Mouse (Mus musculus): ENCODE data around the gene Usp25.

The Usp25 gene

GRCm38 (mm10) chr16:77013427-77014320 is at the start of gene Usp25:
Usp25 (plus strand) TSS chr16:77013706.
- peak; percentile 95 for DNase-seq (ENCODE audit: extremely low spot score, low spot score)

DNA sequence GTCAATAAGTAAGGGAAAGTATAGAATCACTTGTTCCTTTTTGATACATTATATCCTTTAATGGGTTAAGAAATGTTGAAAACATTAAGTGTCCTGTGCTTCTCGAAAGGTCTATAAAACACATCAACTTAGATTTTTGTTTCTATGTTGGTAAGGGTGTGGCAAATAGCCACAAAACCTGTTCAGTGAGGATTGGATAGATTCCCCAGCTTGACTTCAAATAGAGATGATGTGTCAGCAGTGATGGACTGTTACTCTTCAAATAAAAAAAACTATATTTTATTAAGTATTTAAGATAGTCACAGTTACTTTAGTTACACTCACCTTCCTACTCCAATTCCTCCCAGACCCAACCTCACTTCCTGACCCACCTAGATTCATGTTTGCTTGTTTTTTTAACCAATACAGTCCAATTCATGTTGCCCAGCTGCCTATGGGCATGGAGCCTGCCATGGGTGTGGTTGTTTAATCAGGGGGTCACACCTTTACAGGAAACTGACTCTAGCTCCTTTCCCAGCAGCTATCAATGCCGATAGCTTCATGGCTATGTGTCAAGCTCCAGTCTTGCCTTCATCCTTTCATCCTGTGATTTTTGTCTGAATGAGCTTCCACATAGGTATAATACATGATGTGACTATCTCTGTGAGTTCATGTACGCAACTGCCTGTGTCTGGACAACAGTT is 45.8 kb upstream of the Usp25 start:
- DNase-seq (ENCODE audit: extremely low spot score, low spot score): no peak

DNA sequence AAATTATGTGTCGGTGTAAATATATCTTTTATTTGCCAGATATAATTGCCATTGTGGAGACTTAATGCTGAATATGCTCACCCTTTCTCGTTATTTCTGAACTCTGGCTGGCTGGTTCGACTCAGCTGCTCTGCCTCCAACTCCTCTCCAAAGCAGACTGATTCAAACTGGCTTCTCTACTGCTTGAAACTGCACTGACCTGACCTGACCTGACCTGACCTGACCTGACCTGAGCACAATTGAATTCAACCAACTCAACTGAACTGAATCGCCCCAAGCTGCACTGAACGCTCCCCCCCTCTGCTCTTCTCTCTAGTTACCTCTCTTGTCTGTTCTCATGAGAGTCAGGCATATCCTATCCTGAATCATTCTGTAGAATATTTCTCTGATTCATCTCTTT is 42.3 kb upstream of the Usp25 start:
- DNase-seq (ENCODE audit: extremely low spot score, low spot score): no peak

- DNase-seq (ENCODE audit: extremely low spot score, low spot score): no peak
These were observed 36.6 kb upstream of the Usp25 start for GRCm38 (mm10) chr16:76976787-76977430.

- no peak for DNase-seq (ENCODE audit: extremely low spot score, low spot score)
These were observed 29.8 kb upstream of the Usp25 start for GRCm38 (mm10) chr16:76983696-76984095.

DNA sequence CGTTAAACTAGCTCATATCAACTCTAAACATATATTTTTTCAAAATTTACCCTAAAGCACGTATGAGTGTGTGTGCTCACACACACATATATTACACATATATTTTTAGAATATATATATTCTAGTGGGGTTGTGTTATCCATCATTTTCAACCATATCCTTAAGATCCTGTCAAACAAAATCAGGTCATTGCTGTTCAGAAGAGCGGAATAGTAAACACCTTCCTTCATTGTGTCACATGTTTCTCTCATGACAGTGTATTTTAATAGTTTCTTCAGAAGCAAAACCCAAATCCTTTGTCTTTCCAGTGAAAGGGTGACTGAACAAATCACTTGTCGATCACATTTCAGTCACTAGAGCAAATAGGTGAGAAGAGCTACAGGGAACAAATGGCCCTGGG is 25.8 kb upstream of the Usp25 start:
- DNase-seq (ENCODE audit: extremely low spot score, low spot score): no peak

DNA sequence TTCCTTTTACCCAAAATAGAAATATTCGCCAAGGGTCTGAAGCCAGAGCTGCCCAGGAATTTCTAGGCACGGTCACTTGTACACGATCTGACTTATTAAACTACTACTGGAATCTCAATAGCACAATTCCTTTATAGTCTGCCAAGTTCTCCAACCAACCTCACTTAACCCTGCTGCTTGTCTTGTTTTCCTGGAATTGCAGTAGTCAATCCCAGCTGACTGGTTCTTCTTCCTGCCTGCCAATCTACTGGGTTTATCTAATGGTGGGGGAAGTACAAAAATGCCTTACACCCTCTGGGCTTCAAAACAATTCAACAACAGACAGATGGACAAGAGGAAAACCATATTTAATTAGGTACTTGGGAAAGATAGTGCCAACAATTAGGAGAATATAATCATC is 9.6 kb upstream of the Usp25 start:
- DNase-seq (ENCODE audit: extremely low spot score, low spot score): no peak

- DNase-seq (ENCODE audit: extremely low spot score, low spot score): no peak
These were observed 4.3 kb upstream of the Usp25 start for GRCm38 (mm10) chr16:77009173-77009572.

- no peak for DNase-seq (ENCODE audit: extremely low spot score, low spot score)
These were observed 1.1 kb downstream of the Usp25 start for GRCm38 (mm10) chr16:77014321-77015211.

DNA sequence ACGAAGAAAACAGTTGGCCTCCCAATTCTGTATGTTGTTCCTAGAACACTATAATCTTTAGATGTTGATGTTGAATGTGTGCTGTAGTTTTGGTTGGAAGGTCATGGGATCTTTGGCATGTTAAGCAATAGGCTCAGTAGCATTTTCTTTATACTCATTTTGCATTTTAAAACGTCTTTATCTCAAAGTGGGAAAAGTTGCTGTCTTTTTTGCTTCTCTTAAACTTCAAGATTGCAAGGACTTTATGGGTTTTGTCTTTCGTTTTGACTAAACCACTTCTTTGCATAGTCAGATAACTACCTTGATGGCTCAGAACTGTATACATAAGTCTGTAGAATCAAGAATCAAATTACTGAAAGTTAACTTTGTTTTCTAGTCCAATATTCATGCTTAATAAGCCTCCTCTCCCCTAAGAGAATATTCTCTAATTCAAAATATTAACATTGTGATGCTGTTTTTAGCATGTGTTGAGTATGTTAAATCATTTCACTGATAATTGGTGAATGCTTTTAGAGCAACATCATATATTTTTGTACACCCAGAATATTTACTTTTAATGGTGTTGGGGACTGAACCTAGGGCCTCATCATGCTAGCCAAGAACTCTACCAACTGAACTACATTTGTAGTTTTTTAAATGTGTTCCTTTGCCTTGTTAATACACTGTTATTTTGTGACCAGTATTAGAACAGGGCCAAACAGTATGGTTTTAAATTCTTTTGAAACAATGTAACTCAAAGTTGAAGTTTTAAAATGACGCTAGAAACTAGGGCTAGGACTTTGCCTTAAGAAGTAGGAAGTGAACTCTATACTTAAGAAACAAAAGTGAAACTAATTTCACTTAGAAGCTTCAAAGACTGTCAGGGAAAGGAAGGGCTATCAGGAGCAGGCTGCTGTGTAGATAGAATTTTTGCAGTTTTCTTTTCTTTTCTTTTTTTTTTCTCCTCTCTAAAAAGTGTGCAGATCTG is 2.2 kb downstream of the Usp25 start:
- no peak for DNase-seq (ENCODE audit: extremely low spot score, low spot score)

DNA sequence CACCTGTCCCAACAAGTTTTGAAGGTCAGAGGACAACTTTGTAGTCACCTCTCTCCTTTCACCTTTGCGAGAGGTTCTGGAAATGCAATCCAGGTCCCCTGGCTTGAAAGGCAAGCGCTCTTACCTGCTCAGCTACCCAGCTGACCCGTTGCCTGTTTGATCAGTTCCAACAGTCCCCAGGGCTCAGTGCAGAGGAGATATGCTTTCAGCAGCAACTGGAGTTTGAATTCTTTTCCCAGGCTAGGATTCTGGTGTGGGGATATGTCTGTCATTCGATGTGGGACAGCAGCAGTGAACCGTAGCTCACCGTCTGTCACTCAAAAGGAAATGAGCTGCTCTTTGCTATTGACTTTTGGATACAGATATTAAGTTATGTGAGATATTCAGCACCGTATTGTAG is 4.4 kb downstream of the Usp25 start:
- DNase-seq (ENCODE audit: extremely low spot score, low spot score): no peak

DNA sequence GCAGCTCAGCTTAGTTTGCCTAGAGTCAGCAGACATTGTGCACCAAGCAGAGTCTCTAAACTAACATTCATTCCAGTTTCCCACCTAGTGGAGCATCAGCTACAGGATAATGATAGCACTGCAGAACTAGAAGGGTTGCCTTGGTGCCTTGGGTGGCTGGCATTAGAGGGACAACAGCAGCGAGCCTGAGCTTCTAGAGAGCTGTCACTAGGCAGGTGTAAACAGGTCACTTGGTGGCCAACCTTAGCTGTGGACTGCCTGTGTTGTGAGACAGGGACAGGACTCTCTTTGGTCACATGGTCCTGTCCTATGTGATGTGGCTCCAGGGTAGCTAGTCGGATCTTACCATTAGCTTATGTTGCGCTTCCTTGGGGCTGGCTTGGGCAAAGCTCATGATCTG is 6.7 kb downstream of the Usp25 start:
- no peak for DNase-seq (ENCODE audit: extremely low spot score, low spot score)

- no peak for DNase-seq (ENCODE audit: extremely low spot score, low spot score)
These were observed 10.3 kb downstream of the Usp25 start for GRCm38 (mm10) chr16:77023627-77024379.

DNA sequence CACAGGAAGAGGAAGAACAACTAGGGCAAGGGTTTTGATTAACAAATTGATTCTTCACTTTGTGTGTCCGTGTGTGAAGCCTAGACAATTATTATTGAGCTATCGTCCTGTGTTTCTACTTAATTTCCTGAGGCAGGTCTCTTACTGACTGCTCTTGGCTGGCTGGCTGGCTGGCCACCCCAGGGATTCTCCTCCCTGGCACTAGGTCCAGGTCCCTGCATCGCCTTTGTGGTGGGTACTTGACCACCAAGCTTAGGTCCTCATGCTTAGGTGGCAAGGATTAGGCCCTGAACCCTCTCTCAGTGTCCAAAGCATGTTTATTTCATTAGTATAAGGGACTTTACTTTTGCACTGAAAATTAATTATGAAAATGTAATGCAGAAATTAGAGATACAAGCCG is 12.6 kb downstream of the Usp25 start:
- no peak for DNase-seq (ENCODE audit: extremely low spot score, low spot score)

DNA sequence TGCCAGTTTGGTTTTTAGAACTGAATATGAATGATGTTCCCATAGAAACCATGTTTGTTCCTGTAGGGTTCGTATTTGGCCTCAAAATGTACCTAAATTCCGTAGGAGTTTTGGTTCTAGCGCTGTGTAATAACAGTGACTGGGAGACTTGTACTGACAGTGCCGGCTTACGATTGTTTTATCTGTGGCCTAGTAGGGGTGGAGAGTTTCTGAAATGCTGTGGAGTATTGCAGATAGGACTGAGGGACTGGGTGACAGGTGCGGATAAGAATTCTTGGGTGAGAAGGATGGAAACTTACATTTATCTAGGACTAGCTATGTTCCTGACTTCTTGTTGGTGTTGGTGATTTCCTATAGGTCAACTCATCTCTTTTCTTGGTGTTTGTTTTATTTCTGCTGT is 13.4 kb downstream of the Usp25 start:
- no peak for DNase-seq (ENCODE audit: extremely low spot score, low spot score)

GRCm38 (mm10) chr16:77027976-77028686 is 14.6 kb downstream of the Usp25 start:
- no peak for DNase-seq (ENCODE audit: extremely low spot score, low spot score)

DNA sequence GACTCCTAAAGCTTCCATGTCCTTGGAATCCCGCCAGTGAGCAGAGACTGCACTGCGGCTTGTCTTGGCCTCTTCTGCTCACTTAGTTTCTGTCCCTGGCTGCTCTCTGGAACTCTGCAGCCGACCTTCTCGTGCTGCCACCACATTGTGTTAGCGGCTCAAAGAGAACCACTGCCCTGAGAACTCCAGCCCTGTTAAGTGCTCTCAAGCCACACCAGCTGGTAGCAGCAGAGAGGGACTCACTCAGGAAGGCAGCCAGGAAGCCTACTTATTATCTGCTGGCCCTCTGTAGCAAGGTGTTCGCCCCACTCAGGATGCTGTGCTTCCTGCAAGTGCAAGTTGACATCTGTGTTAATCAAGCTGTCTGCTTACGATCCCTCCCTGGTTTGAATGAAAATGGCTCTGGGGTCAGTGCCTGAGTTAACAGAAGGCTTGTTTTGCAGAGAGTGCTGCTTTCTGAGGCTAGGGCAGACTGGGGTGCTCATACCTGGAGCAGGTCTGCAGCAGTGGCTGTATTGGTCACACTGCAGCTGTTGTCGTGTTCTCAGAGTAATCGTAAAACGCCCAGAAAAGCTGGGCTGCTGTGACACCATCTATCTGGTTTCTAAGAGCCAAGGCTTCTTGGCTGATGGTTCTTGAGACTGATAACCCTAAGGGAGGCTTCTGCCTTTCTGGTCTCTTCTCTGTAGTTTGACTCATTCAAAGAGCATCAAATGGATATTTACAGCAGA is 15.3 kb downstream of the Usp25 start:
- DNase-seq (ENCODE audit: extremely low spot score, low spot score): no peak

- no peak for DNase-seq (ENCODE audit: extremely low spot score, low spot score)
These were observed 16.9 kb downstream of the Usp25 start for GRCm38 (mm10) chr16:77030435-77030834.
